Mouse (Mus musculus) neutrophil, adult 5-6 weeks (primary cell): ENCODE data around the gene Egflam. TPM values are rescaled to one million over a fixed set of nuclear protein-coding genes. Genes with fewer than 3 reads are reported as not detected.
A peak's percentile ranks its signal among the peaks of the same experiment; 100 is the strongest.

Experiments
- ATAC-seq: fragments of 151-379, 151-347 bp; 2 replicates; pipeline ENCODE4 v1.8.0; 2017; ENCODE audit warnings: mild to moderate bottlenecking, moderate TSS enrichment; ENCODE audit not compliant: insufficient number of reproducible peaks, poor library complexity, low FRiP score, severe bottlenecking; ENCODE audit errors: extremely low read depth
- total RNA-seq: library from RNA; stranded (forward); fragments of 200-1000 nt; gene quantifications from 2 replicates; pipeline ENCODE4 v1.2.3, GENCODE M21; 2017

Gene Egflam
- total RNA-seq, 1 experiment from 2014 or later: not detected

- no peak for ATAC-seq
Measured at GRCm38 (mm10) chr15:7233393-7234090, 164.7 kb downstream of the Egflam start.

GRCm38 (mm10) chr15:7226225-7226624 is 172.0 kb downstream of the Egflam start:
- peak; percentile 80 for ATAC-seq

GRCm38 (mm10) chr15:7224151-7224775 is 173.9 kb downstream of the Egflam start:
- no peak for ATAC-seq

- ATAC-seq: no peak
Measured at GRCm38 (mm10) chr15:7222809-7223208, 175.4 kb downstream of the Egflam start.

GRCm38 (mm10) chr15:7217273-7217598 is 181.0 kb downstream of the Egflam start:
- no peak for ATAC-seq

- peak; percentile 94 for ATAC-seq
Measured at GRCm38 (mm10) chr15:7216581-7217272, 181.5 kb downstream of the Egflam start.

DNA sequence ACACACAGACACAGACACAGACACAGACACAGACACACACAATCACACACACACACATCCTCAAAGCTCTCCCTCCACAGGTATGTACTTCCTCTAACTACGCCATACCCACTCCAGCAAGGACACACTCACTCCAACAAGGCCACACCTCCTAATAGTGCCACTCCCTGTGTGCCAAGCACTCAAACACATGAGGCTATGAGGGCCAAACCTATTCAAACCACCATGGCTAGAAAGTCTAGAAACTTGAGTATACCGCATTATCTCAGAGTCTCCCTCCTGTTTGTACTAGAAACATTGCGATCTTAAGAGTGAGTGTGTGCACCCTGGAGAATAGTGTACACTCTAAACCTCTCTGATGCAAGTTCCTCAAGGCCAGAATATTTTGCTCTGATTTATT is 182.3 kb downstream of the Egflam start:
- no peak for ATAC-seq

DNA sequence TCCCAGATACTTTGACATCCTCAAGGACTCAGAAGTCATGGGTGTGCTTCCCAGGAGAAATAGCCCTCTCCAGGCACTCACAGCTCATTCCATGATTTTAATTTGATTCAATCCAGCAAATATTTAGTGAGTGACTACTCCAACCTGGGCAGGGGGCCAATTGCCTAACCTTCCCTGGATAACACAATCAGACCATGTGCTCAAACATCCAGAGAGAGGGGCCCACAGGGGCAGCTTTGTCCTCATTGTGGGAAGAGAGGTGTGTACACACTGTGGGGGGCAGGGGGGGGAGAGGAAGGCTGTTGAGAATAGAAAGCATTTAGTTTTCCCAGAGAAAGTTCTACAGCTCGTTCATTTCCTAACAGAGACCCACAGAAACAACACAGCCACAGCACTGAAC is 184.5 kb downstream of the Egflam start:
- ATAC-seq: no peak

GRCm38 (mm10) chr15:7208180-7208579 is 190.0 kb downstream of the Egflam start:
- no peak for ATAC-seq

DNA sequence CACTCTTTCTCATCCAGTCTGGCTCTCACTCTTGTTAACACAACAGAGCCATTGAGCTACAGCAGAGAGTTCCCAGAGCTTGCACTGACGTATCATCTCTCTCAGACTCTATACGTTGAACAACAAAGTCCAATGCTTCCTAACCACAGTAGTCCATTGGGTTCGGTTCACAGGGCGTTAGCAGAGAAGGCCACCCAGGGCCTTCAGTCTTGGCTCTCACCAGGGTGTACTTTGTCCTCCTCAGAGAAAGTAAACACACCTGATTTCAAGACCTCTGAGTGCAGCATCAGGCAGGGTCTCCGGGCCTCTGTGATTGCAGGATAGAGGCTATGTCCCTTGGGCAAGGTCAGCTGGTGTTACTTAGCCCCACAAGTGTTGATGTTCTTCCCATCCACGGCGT is 190.9 kb downstream of the Egflam start:
- no peak for ATAC-seq

DNA sequence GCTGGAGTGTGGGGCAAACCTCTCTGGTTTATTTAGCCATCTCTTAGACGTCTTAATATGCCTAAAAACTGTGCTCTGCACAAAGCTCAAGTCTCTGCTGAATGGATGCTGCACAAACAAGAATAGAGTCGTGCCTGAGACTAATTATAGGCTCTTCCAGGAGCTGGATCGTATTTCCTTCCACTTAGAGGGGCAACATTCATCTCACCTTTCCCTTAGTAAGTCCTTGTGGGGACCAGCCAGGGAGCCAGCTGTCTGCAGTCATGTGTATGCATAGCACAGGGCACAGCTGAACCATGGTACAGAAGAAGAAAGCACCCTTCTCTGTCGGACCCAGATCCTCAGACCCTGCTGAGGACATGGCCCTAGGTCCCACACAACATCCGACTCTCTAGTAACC is 192.1 kb downstream of the Egflam start:
- ATAC-seq: no peak

- no peak for ATAC-seq
Measured at GRCm38 (mm10) chr15:7204917-7205316, 193.3 kb downstream of the Egflam start.

DNA sequence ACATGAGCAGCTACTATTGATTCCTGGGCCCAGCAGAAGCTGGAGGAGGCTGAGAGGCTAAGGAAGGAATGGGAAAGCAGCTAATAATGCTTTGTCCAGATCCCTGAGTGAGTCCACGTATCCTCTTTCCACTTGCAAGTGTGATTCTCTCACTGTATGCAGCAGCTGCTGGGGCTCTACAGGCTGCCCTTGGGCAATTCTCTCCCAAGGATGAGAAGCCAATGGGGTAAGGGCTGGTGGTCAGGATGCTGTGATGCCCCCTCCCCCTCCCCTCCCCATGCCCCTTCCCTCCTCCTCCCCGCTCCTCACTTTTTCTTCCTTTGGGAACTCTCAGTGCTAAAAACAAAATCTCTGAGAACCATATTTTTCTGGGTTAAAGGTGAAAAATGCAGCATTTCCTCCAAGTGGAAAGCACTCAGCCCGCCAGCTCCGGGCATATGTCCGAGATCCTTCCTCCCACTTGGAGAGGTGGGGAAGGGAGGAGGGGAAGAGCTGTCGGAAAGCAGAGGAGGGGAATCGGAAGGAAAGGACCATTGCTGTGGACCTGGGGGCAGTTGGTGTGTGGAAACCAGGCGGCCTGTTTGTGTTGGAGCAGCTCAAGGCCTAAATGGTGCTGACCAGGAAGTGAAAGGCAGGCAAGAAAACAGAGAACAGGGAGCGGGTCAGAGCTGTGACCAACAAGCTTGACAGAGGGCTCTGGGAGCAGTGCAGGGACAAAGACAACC is 194.4 kb downstream of the Egflam start:
- no peak for ATAC-seq

- no peak for ATAC-seq
Measured at GRCm38 (mm10) chr15:7202981-7203380, 195.2 kb downstream of the Egflam start.

DNA sequence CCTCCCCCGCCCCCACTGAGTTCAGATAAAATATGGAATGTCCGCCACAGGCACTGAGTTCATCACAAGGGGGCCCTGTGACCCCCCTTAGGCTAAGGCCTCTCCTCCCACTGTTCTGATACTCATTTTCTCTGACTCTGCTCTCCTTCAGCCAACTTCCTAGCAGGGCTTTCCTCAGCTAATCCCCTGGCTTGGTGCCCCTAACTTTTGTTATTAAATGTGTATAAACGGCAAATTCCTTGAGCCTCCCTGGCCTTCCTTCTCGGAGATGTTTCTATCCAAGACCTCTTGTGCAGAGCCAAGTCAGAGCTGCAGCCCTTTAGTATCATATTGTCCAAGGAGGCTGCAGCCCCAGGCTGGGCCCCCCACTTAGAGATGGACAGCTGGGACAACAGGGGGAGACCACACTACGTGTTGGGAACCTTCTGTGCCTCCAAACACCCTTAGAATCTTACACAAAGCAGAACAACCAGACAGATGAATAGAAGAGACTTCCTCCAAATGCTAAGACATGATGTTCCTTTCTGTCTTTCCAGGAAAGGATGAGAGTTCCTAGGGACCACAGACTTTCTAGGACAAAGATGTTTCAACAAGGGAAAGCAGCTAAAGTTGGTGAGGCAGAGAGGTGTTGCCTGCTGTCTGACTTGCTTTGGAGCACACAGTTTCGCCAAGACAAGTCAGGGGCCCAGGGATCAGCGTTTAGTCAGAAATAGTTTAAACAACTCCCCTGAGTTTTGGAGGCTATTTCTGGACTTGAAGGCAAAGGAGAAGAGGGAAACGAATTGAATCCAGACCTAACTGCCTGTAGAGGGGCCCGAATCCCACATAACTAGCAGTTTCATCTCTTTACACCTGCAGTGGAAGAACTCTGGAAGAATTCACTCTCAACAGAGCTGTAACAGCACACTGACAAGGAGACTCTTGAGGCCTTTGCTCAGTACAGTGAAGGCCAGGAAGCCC is 196.5 kb downstream of the Egflam start:
- ATAC-seq: no peak

DNA sequence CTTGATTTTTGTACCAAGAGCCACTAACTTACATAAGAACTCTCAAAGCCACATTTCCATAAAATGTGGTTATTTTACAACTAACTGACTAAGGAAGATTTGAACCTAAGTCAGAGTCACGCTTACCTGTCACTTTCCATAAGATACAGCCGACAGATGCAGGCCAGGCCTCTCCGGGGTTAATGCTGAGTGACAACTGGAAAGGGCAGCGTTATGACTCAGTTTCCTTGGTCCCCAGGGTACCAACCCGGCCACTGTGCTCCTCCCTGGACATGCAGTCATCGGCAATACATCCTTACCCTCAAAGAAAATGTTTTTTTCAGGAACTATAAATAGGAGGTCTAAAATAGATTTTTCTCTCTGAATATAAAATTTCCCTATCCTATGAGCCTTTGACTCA is 197.9 kb downstream of the Egflam start:
- no peak for ATAC-seq

- no peak for ATAC-seq
Measured at GRCm38 (mm10) chr15:7198816-7199215, 199.4 kb downstream of the Egflam start.

GRCm38 (mm10) chr15:7197652-7198445 is 200.3 kb downstream of the Egflam start:
- ATAC-seq: no peak
